Mouse (Mus musculus): Measurements from ENCODE around the gene Elp6. TPM values are rescaled to one million over a fixed set of nuclear protein-coding genes. Genes with fewer than 3 reads are reported as not detected.

Elp6 gene
- polyA plus RNA-seq, 1 experiment, result 26.0 TPM

DNA sequence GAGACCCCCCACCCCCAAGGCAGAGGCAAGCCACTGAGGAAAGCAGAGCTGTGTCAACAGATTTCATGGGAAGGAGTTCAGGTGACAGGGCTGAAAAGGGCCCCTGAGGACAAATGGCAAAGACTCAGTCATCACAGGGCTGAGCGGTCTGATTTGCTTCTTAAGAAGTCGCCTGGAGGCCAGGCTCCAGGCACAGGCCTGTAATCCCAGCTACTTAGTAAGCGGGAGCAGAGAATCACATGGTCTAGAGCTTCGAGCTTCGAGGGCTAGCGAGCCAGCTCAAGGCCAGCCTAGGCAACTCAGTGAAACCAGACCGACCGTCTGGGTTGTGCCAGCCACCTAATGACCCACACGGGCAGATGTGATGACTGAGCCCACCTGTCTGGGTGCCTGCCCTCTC, 40.0 kb upstream of the Elp6 start:
- Histone ChIP-seq H3K79me3 (ENCODE audit: low read depth) (no peaks in the 10 kb centered on the region), H3K36me3 (ENCODE audit: control insufficient read depth, insufficient read depth) (no peaks in the 10 kb centered on the region), H3K27me3 (ENCODE audit: control insufficient read depth, insufficient read depth, insufficient read length) (peaks cover 53% of the 10 kb centered on the region), H3K79me2 (ENCODE audit: control insufficient read depth, insufficient read depth) (no peaks in the 10 kb centered on the region), H3K4me3 (ENCODE audit: insufficient read depth, poor library complexity, severe bottlenecking) (no peak overlapping the region), H3ac (ENCODE audit: control insufficient read depth, insufficient read length, low read depth) (no peak overlapping the region)
- TF ChIP-seq MYOG (IDR thresholded peaks at IDR 0.05; ENCODE audit: control insufficient read depth, extremely low read depth, insufficient read length) (no peak), FOSL1 (IDR thresholded peaks at IDR 0.05; ENCODE audit: insufficient read depth, low read length, poor library complexity, severe bottlenecking) (no peak), MAX (IDR thresholded peaks at IDR 0.05) (no peak), MYOD1 (IDR thresholded peaks at IDR 0.05; ENCODE audit: control insufficient read depth, insufficient read length, low read depth) (no peak), USF1 (IDR thresholded peaks at IDR 0.05; ENCODE audit: low read depth) (no peak), CTCF (IDR thresholded peaks at IDR 0.05; ENCODE audit: control insufficient read depth, insufficient read depth, insufficient read length) (no peak), CEBPB (IDR thresholded peaks at IDR 0.05; ENCODE audit: low read depth) (no peak)

DNA sequence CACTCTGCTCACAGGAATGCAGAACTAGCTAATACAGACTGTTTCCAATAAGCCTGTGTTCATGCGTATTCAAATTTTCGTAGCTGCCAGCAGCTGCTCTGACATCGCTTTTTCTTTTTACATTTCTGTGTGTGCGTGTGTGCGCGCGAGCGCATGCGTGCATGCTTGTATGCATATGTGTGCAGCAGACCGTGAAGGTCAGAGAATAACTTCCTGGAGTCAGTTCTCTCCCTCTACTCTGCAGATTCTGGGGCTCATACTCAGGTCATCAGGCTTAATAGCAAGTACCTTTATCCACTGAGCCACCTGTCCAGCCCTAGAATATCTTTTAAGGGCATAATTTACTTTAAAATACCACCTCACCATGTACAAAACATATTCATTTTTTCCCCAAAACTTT, 36.6 kb upstream of the Elp6 start:
- Histone ChIP-seq H3K36me3 (ENCODE audit: control insufficient read depth, insufficient read depth) (no peaks in the 10 kb centered on the region), H3K79me2 (ENCODE audit: control insufficient read depth, insufficient read depth) (no peaks in the 10 kb centered on the region), H3K27me3 (ENCODE audit: control insufficient read depth, insufficient read depth, insufficient read length) (peaks cover 25% of the 10 kb centered on the region), H3ac (ENCODE audit: control insufficient read depth, insufficient read length, low read depth) (no peak overlapping the region), H3K4me3 (ENCODE audit: insufficient read depth, poor library complexity, severe bottlenecking) (no peak overlapping the region), H3K79me3 (ENCODE audit: low read depth) (no peaks in the 10 kb centered on the region)
- TF ChIP-seq MAX (IDR thresholded peaks at IDR 0.05) (no peak), USF1 (IDR thresholded peaks at IDR 0.05; ENCODE audit: low read depth) (no peak), MYOD1 (IDR thresholded peaks at IDR 0.05; ENCODE audit: control insufficient read depth, insufficient read length, low read depth) (no peak)

DNA sequence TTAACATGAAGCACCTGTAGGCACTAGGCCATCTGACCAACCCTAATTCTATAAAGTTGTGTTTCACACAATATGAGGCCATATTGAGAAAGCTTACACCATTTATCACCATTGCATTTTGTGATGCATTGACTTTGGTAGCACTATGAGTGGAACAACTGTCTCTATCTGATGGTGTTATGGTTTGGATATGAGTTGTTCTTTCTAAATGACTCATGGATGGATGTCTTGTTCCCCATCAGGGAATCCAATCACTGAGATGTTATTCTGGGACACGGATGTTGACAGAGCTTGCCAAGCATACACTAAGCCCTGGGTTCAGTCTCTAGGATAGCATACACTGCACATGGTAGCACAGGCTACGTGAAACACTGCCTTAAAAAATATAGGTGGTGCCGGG, 32.6 kb upstream of the Elp6 start:
- no peaks in the 10 kb centered on the region for H3K79me2 ChIP-seq (ENCODE audit: control insufficient read depth, insufficient read depth)
- no peak overlapping the region for H3ac ChIP-seq (ENCODE audit: control insufficient read depth, insufficient read length, low read depth)
- H3K36me3 ChIP-seq (ENCODE audit: control insufficient read depth, insufficient read depth), result no peaks in the 10 kb centered on the region
- H3K79me3 ChIP-seq (ENCODE audit: low read depth), result no peaks in the 10 kb centered on the region
- H3K4me3 ChIP-seq (ENCODE audit: insufficient read depth, poor library complexity, severe bottlenecking), result no peak overlapping the region
- peaks cover 12% of the 10 kb centered on the region for H3K27me3 ChIP-seq (ENCODE audit: control insufficient read depth, insufficient read depth, insufficient read length)
- TF ChIP-seq MAX (IDR thresholded peaks at IDR 0.05), result no peak
- TF ChIP-seq CEBPB (IDR thresholded peaks at IDR 0.05; ENCODE audit: low read depth), result no peak
- TF ChIP-seq USF1 (IDR thresholded peaks at IDR 0.05; ENCODE audit: low read depth), result no peak
- no peak for TF ChIP-seq FOSL1 (IDR thresholded peaks at IDR 0.05; ENCODE audit: insufficient read depth, low read length, poor library complexity, severe bottlenecking)
- no peak for TF ChIP-seq MYOD1 (IDR thresholded peaks at IDR 0.05; ENCODE audit: control insufficient read depth, insufficient read length, low read depth)
- TF ChIP-seq CTCF (IDR thresholded peaks at IDR 0.05; ENCODE audit: control insufficient read depth, insufficient read depth, insufficient read length), result no peak
- no peak for TF ChIP-seq MYOG (IDR thresholded peaks at IDR 0.05; ENCODE audit: control insufficient read depth, extremely low read depth, insufficient read length)

DNA sequence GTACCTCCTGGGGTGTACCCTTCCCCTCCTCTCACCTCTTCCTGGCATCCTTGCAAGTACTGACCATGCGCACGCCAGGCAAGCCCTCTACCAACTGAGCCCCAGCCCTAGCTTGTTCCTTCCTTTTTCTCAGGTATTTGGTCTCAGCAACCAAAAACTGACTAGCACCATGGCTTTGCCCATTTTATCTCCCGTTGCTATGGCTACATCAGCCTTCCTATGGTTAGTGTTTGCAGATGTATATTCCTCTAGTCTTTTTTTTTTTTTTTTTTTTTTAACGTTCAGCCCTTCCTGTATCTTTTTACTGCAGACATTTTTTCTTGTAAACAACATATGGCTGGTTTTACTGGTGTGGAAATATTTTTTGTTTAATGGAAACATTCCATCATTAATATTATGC, 31.5 kb upstream of the Elp6 start:
- Histone ChIP-seq H3K27me3 (ENCODE audit: control insufficient read depth, insufficient read depth, insufficient read length) (peaks cover 3% of the 10 kb centered on the region), H3K36me3 (ENCODE audit: control insufficient read depth, insufficient read depth) (no peaks in the 10 kb centered on the region), H3K79me3 (ENCODE audit: low read depth) (no peaks in the 10 kb centered on the region), H3K79me2 (ENCODE audit: control insufficient read depth, insufficient read depth) (no peaks in the 10 kb centered on the region), H3K4me3 (ENCODE audit: insufficient read depth, poor library complexity, severe bottlenecking) (no peak overlapping the region), H3ac (ENCODE audit: control insufficient read depth, insufficient read length, low read depth) (no peak overlapping the region)
- TF ChIP-seq USF1 (IDR thresholded peaks at IDR 0.05; ENCODE audit: low read depth) (no peak), CTCF (IDR thresholded peaks at IDR 0.05; ENCODE audit: control insufficient read depth, insufficient read depth, insufficient read length) (no peak), MAX (IDR thresholded peaks at IDR 0.05) (no peak), MYOG (IDR thresholded peaks at IDR 0.05; ENCODE audit: control insufficient read depth, extremely low read depth, insufficient read length) (no peak), CEBPB (IDR thresholded peaks at IDR 0.05; ENCODE audit: low read depth) (no peak), MYOD1 (IDR thresholded peaks at IDR 0.05; ENCODE audit: control insufficient read depth, insufficient read length, low read depth) (no peak), FOSL1 (IDR thresholded peaks at IDR 0.05; ENCODE audit: insufficient read depth, low read length, poor library complexity, severe bottlenecking) (no peak)

DNA sequence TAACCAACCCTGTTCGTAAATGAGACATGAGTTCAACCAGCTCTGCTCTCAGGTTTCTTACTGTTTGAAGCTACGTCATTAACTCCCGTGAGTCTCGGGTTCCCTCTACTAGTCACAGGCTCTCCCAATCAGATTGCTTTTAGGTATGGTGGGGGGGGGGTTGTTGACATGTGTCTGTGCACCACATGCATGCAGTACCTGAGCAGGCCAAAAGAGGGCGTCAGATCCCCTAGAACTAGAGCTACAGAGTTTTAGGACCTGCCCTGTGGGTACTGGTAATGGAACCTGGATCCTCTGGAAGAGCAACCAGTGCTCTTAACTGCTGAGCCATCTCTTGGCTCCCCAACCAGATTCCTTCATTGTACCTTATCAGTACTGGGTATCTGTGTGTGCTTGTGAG, 29.1 kb upstream of the Elp6 start:
- no peaks in the 10 kb centered on the region for H3K79me3 ChIP-seq (ENCODE audit: low read depth)
- H3K36me3 ChIP-seq (ENCODE audit: control insufficient read depth, insufficient read depth), result no peaks in the 10 kb centered on the region
- no peaks in the 10 kb centered on the region for H3K79me2 ChIP-seq (ENCODE audit: control insufficient read depth, insufficient read depth)
- H3K4me3 ChIP-seq (ENCODE audit: insufficient read depth, poor library complexity, severe bottlenecking), result no peak overlapping the region
- no peaks in the 10 kb centered on the region for H3K27me3 ChIP-seq (ENCODE audit: control insufficient read depth, insufficient read depth, insufficient read length)
- no peak overlapping the region for H3ac ChIP-seq (ENCODE audit: control insufficient read depth, insufficient read length, low read depth)
- TF ChIP-seq CEBPB (IDR thresholded peaks at IDR 0.05; ENCODE audit: low read depth) (no peak), CTCF (IDR thresholded peaks at IDR 0.05; ENCODE audit: control insufficient read depth, insufficient read depth, insufficient read length) (no peak), MAX (IDR thresholded peaks at IDR 0.05) (no peak), MYOD1 (IDR thresholded peaks at IDR 0.05; ENCODE audit: control insufficient read depth, insufficient read length, low read depth) (no peak), MYOG (IDR thresholded peaks at IDR 0.05; ENCODE audit: control insufficient read depth, extremely low read depth, insufficient read length) (no peak), FOSL1 (IDR thresholded peaks at IDR 0.05; ENCODE audit: insufficient read depth, low read length, poor library complexity, severe bottlenecking) (no peak), USF1 (IDR thresholded peaks at IDR 0.05; ENCODE audit: low read depth) (no peak)

DNA sequence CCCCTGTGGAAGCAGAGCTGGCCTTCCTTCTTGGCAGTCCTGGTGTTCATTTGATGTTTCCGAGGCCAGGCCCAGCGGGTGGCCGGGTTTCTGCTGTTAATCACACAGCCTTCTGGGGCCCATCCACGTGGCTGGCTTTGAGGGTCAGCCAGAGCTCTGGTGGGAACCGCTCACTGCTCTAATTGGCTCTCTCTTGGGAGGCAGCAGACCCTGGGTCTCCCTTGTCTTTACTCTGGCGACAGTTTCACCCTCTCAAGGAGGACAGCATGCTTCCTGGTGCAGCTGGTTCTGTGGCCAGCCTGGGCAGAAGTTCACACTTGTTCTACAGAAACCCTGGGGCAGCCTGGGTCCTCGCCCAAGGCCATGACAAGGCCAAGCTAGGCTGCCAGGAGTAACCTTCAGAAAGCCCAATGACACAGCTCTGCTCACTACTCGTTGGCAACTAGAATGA, 27.5 kb upstream of the Elp6 start:
- no peaks in the 10 kb centered on the region for H3K79me3 ChIP-seq (ENCODE audit: low read depth)
- no peak for TF ChIP-seq MYOD1 (IDR thresholded peaks at IDR 0.05; ENCODE audit: control insufficient read depth, insufficient read length, low read depth)
- no peak for TF ChIP-seq USF1 (IDR thresholded peaks at IDR 0.05; ENCODE audit: low read depth)
- no peak for TF ChIP-seq CTCF (IDR thresholded peaks at IDR 0.05; ENCODE audit: control insufficient read depth, insufficient read depth, insufficient read length)
- TF ChIP-seq MYOG (IDR thresholded peaks at IDR 0.05; ENCODE audit: control insufficient read depth, extremely low read depth, insufficient read length), result no peak
- no peak for TF ChIP-seq FOSL1 (IDR thresholded peaks at IDR 0.05; ENCODE audit: insufficient read depth, low read length, poor library complexity, severe bottlenecking)
- no peak for TF ChIP-seq CEBPB (IDR thresholded peaks at IDR 0.05; ENCODE audit: low read depth)
- no peak for TF ChIP-seq MAX (IDR thresholded peaks at IDR 0.05)
- no peaks in the 10 kb centered on the region for H3K36me3 ChIP-seq (ENCODE audit: control insufficient read depth, insufficient read depth)
- no peak overlapping the region for H3K4me3 ChIP-seq (ENCODE audit: insufficient read depth, poor library complexity, severe bottlenecking)
- H3K27me3 ChIP-seq (ENCODE audit: control insufficient read depth, insufficient read depth, insufficient read length), result no peaks in the 10 kb centered on the region
- no peaks in the 10 kb centered on the region for H3K79me2 ChIP-seq (ENCODE audit: control insufficient read depth, insufficient read depth)
- H3ac ChIP-seq (ENCODE audit: control insufficient read depth, insufficient read length, low read depth), result no peak overlapping the region

Data from C2C12 (cell line).